Mouse (Mus musculus) forebrain, postnatal 0 days (tissue): ENCODE data around the gene Gm49366. TPM values are rescaled to one million over a fixed set of nuclear protein-coding genes. Genes with fewer than 3 reads are reported as not detected.
"Not testable (repeated sequence)": the region's sequence is repeated elsewhere in the genome, so short reads cannot be mapped to it uniquely, and the experiment has no call there.

Experiments used
- ATAC-seq: fragments of 200-750 bp; cut with Nextera tagmentation; 2 replicates; pipeline ENCODE4 v1.8.0; 2017; ENCODE audit warnings: mild to moderate bottlenecking, moderate library complexity
- DNase-seq: peaks from one replicate; pipeline ENCODE4 v3.0.0-alpha.2; 2015
- H3K27ac ChIP-seq: fragments of 300-500 bp; sonication (generic); 2 replicates; pipeline ENCODE4 v1.5.1; 2014; ENCODE audit warnings: low read depth, mild to moderate bottlenecking, antibody characterized with exemption, low read length, moderate library complexity, mixed read lengths
- H3K27me3 ChIP-seq: fragments of 300-500 bp; sonication (generic); 2 replicates; pipeline ENCODE4 v1.6.1; 2014; ENCODE audit warnings: mild to moderate bottlenecking, low read length, mixed read lengths; ENCODE audit not compliant: insufficient read depth
- H3K36me3 ChIP-seq: fragments of 300-500 bp; sonication (generic); 2 replicates; pipeline ENCODE4 v1.6.1; 2014; ENCODE audit warnings: mild to moderate bottlenecking, moderate library complexity; ENCODE audit not compliant: insufficient read depth
- H3K4me1 ChIP-seq: fragments of 300-500 bp; sonication (generic); 2 replicates; pipeline ENCODE4 v1.6.1; 2014; ENCODE audit warnings: antibody characterized with exemption; ENCODE audit not compliant: insufficient read depth
- H3K4me2 ChIP-seq: fragments of 300-500 bp; sonication (generic); 2 replicates; pipeline ENCODE4 v1.6.1; 2014; ENCODE audit warnings: low read depth, mild to moderate bottlenecking, moderate library complexity
- H3K4me3 ChIP-seq: fragments of 300-500 bp; sonication (generic); 2 replicates; pipeline ENCODE4 v1.5.1; 2014; ENCODE audit warnings: low read depth, low read length, mixed read lengths
- H3K9ac ChIP-seq: fragments of 300-500 bp; sonication (generic); 2 replicates; pipeline ENCODE4 v1.6.1; 2014; ENCODE audit warnings: mild to moderate bottlenecking
- H3K9me3 ChIP-seq: fragments of 300-500 bp; sonication (generic); 2 replicates; pipeline ENCODE4 v1.6.1; 2016; ENCODE audit warnings: low read length
- CTCF ChIP-seq: sonication (generic); IDR thresholded peaks from 2 replicates; pipeline ENCODE4 v1.5.1; 2016; ENCODE audit warnings: antibody characterized with exemption, control low read depth, low read depth
- WGBS: fragments of 180-500 bp; shearing (Covaris S2); extraction: QIAGEN DNeasy Blood & Tissue Kit; methylation state at CpG from one replicate; pipeline ENCODE4 v1.1.7; 2014; 5-methylcytosine and 5-hydroxymethylcytosine counted together
- polyA plus RNA-seq: library from polyadenylated mRNA; unstranded; fragments of >200 nt; fragmentation: Nextera tagmentation; extraction: Ambion mirVana; gene quantifications from 2 replicates; pipeline ENCODE4 v1.2.1, GENCODE M21; 2015
- total RNA-seq: library from RNA; depleted of rRNA; stranded (reverse); fragments of >200 nt; gene quantifications from 2 replicates; pipeline ENCODE4 v1.2.3, GENCODE M21; 2014; rRNA removed

The Gm49366 gene
- total RNA-seq = not detected in 2 replicates
- not detected in 2 replicates for polyA plus RNA-seq

DNA sequence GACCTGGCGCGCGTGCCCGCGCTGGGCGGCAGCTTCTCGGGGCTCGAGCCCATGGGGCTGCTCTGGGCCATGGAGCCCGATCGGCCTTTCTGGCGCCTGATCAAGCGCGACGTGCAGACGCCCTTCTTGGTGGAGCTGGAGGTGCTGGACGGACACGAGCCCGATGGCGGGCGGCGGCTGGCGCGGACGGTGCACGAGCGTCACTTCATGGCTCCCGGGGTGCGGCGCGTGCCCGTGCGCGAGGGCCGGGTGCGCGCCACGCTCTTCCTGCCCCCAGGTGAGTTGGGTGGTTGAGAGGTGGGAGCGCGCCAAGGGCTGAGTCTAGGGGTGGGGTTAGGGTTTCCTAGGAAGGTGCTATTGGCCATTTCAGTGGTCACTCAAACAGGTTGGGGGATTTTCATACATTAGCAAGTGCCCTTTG is at the start of gene Gm49366:
TSS of gene Gm49366 (plus strand) at position 245 of the 421 bp plus-strand sequence.
- peak within 1 kb of the TSS; percentile 64 for H3K4me2 ChIP-seq
- not testable (repeated sequence) for H3K36me3 ChIP-seq, H3K4me1 ChIP-seq, H3K27me3 ChIP-seq, H3K9me3 ChIP-seq, H3K27ac ChIP-seq
- H3K4me3 ChIP-seq = peak within 1 kb of the TSS; percentile 45
- WGBS = 5% methylated on average over 38 of the region's 39 CpGs
- ATAC-seq (peak; percentile 71; the same call in 1 of the 2 replicates), DNase-seq (peak; percentile 43)
- H3K9ac ChIP-seq = peak within 1 kb of the TSS; percentile 53

- Histone ChIP-seq H3K9ac (no peak overlapping the region), H3K27ac (no peak overlapping the region)
These were observed 49.4 kb upstream of the Gm49366 start for GRCm38 (mm10) chr12:83989378-83989777.

GRCm38 (mm10) chr12:83997221-83997620 is 41.5 kb upstream of the Gm49366 start:
- no peak overlapping the region for H3K27ac ChIP-seq
- H3K9ac ChIP-seq = no peak overlapping the region
- TF ChIP-seq CTCF = no peak
- no peaks in the 10 kb centered on the region for H3K27me3 ChIP-seq
- no peak overlapping the region for H3K4me2 ChIP-seq
- WGBS = 51% methylated on average over 2 of the region's 2 CpGs
- no peak overlapping the region for H3K4me3 ChIP-seq
- ATAC-seq = no peak
- no peaks in the 10 kb centered on the region for H3K9me3 ChIP-seq
- DNase-seq = no peak
- H3K4me1 ChIP-seq = peaks cover 6% of the 10 kb centered on the region; the same call in 1 of the 2 replicates
- H3K36me3 ChIP-seq = no peaks in the 10 kb centered on the region

More at GRCm38 (mm10) chr12:83989378-83989777, 49.4 kb upstream of the Gm49366 start:
- 96% methylated on average over 4 of the region's 4 CpGs for WGBS
- DNase-seq = no peak
- TF ChIP-seq CTCF = no peak
- no peak overlapping the region for H3K4me3 ChIP-seq
- 0 out of 2 replicates have a peak, but pooled peaks cover 3% of the 10 kb centered on the region for H3K4me1 ChIP-seq
- H3K4me2 ChIP-seq = no peak overlapping the region
- no peaks in the 10 kb centered on the region for H3K9me3 ChIP-seq
- ATAC-seq = no peak
- 0 out of 2 replicates have a peak, but pooled peaks cover 4% of the 10 kb centered on the region for H3K36me3 ChIP-seq
- no peaks in the 10 kb centered on the region for H3K27me3 ChIP-seq

DNA sequence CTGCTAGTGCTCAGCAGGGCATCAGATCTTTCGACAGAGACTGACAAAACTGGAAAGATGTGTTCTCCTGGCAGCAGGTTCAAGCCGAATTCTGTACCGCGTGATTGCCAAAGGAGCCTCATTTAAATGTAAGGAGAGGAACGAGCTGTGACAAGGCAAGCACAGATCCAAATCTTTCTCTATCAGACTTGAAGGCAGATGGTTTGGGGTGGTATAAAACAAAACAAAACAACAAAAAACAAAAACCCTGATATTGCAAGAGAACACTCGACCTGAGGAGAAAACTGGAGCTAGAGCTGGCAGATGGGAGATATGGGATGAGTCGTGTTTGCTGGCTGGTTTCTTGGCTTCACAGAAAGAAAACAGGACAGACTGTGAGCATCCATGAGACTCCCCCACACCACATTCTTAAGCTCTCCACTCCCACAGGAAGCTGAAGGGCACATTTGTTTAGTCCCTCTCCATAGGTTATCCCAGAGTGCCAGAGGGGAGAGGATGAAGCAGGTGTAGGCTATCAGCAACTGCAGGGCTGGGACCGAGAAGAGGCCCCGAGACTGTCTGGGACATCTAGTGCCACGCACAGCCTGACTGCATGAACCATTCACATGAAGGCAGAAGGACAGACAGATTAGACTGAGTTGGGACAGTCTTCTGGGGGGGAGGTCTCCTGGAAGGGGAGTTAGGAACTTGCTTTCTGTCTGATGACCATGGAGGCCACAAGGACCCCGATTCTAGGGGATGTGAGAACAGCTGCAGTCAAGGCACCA is 40.2 kb upstream of the Gm49366 start:
- Histone ChIP-seq H3K4me1 (peaks cover 6% of the 10 kb centered on the region; the same call in 1 of the 2 replicates), H3K9ac (no peak overlapping the region), H3K4me2 (no peak overlapping the region), H3K4me3 (no peak overlapping the region), H3K9me3 (no peaks in the 10 kb centered on the region), H3K36me3 (no peaks in the 10 kb centered on the region), H3K27me3 (no peaks in the 10 kb centered on the region), H3K27ac (peak overlapping the region; percentile 71)
- 44% methylated on average over 11 of the region's 11 CpGs for WGBS
- TF ChIP-seq CTCF = no peak
- DNase-seq (peak; percentile 73), ATAC-seq (peak; percentile 77)

DNA sequence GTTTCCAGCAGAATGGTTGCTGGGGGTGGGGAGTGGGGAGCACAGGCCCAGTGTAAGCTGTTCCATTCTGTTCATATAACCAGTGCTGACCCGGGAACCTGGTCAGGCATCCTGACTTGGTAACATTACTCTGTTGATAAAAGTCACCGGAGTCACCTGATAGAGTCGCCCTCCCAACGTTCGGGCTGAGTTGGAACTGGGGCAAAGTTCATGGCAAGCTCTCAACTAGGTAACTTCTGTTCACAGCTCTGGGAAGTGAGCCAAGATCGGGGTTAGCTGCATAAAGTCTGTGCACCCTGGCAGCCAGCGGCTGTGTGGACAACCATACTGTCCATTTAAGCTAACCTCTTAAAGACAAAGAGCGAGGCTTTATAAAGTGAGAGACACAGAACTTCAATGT is 39.5 kb upstream of the Gm49366 start:
- not testable (repeated sequence) for H3K4me1 ChIP-seq, DNase-seq, H3K9ac ChIP-seq, H3K9me3 ChIP-seq, H3K4me2 ChIP-seq, H3K27me3 ChIP-seq, H3K36me3 ChIP-seq, H3K4me3 ChIP-seq, H3K27ac ChIP-seq
- ATAC-seq = peak; percentile 16; the same call in 1 of the 2 replicates
- 60% methylated on average over 8 of the region's 8 CpGs for WGBS

DNA sequence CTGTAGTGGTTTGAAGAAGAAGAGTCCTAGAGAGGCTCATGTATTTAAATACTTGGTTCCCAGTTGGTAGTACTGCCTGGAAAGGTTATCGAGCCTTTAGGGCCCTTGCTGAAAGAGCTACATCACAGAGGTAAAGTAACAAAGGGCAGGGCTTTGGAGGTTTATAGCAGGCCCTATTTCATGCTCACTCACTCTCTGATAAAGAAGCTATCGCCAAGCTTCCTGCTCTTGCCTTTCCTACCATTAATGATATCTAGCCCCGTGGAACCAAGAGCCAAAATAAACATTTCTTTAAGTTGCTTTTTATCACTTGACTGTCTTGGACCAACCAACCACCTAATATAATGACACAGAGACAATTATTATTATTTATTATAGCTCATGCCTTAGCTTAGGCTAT is 38.3 kb upstream of the Gm49366 start:
- DNase-seq (no peak), ATAC-seq (no peak)
- WGBS = 88% methylated on average over 3 of the region's 3 CpGs
- Histone ChIP-seq H3K9me3 (no peaks in the 10 kb centered on the region), H3K36me3 (no peaks in the 10 kb centered on the region), H3K27ac (no peak overlapping the region), H3K4me3 (no peak overlapping the region), H3K4me2 (no peak overlapping the region), H3K27me3 (no peaks in the 10 kb centered on the region), H3K4me1 (peaks cover 6% of the 10 kb centered on the region; the same call in 1 of the 2 replicates), H3K9ac (no peak overlapping the region)
- no peak for TF ChIP-seq CTCF

DNA sequence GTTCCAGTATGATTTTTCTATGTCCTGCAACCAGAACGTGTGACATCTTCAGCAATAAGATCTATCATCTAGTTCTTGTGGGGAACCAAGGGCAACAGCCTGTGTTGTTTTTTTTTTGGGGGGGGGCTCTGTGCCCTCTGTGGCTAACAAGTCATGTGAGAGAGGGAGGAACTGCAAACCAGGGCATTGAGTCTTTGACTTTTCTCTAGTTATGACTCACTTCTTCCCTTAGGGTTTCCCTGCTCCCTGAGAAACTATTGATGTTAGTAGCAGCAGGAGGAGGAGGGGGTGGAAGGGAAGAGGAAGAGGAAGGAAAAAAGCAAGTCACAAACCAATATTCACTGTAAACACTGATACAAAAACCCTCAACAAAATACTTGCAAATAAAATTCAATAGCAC is 34.9 kb upstream of the Gm49366 start:
- Histone ChIP-seq H3K27ac (no peak overlapping the region), H3K4me2 (no peak overlapping the region), H3K27me3 (no peaks in the 10 kb centered on the region), H3K4me1 (0 out of 2 replicates have a peak, but pooled peaks cover 2% of the 10 kb centered on the region), H3K36me3 (no peaks in the 10 kb centered on the region), H3K9ac (no peak overlapping the region), H3K4me3 (no peak overlapping the region), H3K9me3 (no peaks in the 10 kb centered on the region)
- ATAC-seq (no peak), DNase-seq (no peak)
- no peak for TF ChIP-seq CTCF
- 88% methylated on average over 1 of the region's 1 CpGs for WGBS
